Mouse (Mus musculus) embryonic facial prominence, embryonic 12.5 days (tissue): ENCODE measurements around the gene Il1f6. TPM values are rescaled to one million over a fixed set of nuclear protein-coding genes. Genes with fewer than 3 reads are reported as not detected.

Source experiments
- polyA plus RNA-seq: library from polyadenylated mRNA; unstranded; fragments of >200 nt; fragmentation: Nextera tagmentation; extraction: Ambion mirVana; gene quantifications from 2 replicates; pipeline ENCODE4 v1.2.1, GENCODE M21; 2016

The Il1f6 gene
- polyA plus RNA-seq, 1 experiment from 2014 or later: not detected

Other genes with a start within 250 kb of the Il1f6 start
- 1.3 and 1.8 TPM in 2 replicates for gene Hnmt, start 166.0 kb upstream of the Il1f6 start, polyA plus RNA-seq
- gene Tbpl2, start 118.8 kb upstream of the Il1f6 start, polyA plus RNA-seq: not detected in 2 replicates
- gene Il1f8, start 62.3 kb upstream of the Il1f6 start, polyA plus RNA-seq: not detected in 2 replicates
- gene Il1f9, start 28.9 kb upstream of the Il1f6 start, polyA plus RNA-seq: not detected in 2 replicates
- gene Il1f5, start 61.5 kb downstream of the Il1f6 start, polyA plus RNA-seq: not detected in 2 replicates
- gene Il1f10, start 75.8 kb downstream of the Il1f6 start, polyA plus RNA-seq: not detected in 2 replicates
- gene Il1rn, start 121.4 kb downstream of the Il1f6 start, polyA plus RNA-seq: not detected in 2 replicates
- gene Psd4, start 152.2 kb downstream of the Il1f6 start, polyA plus RNA-seq: 0.93 and 2.1 TPM in 2 replicates